ENCODE assay signal across 20 mouse cellular contexts in genomic region chr14:87902416-87902815, GRCm38 (mm10).
DNase-seq lines count a peak whose midpoint lies in the region; ATAC-seq and TF ChIP-seq lines count a peak whose summit lies in the region.
"Had no signal": no experiment of that assay in that cellular context is flagged by ENCODE, and none has a peak within 500 bp of the region (broad histone marks: within the 10 kb centered on the region; RNA-seq: fewer than 3 reads in every experiment).

No protein-coding gene starts in this region.

- no peaks in the 10 kb centered on the region for H3K36me3 ChIP-seq in lung, postnatal 0 days (ENCODE audit: insufficient read depth, low read length)
- H3K36me3 ChIP-seq: embryonic facial prominence, embryonic 15.5 days; heart, embryonic 15.5 days; hindbrain, embryonic 15.5 days; limb, embryonic 15.5 days; midbrain, embryonic 12.5 days; neural tube, embryonic 15.5 days had no signal

- intact Hi-C loops in heart, postnatal 25 days (cut with DNase I): no loop called here

- no peak overlapping the region for H3K9ac ChIP-seq in lung, postnatal 0 days (replicated peaks; ENCODE audit: low read depth)
- H3K9ac ChIP-seq: embryonic facial prominence, embryonic 15.5 days; heart, embryonic 15.5 days; hindbrain, embryonic 15.5 days; limb, embryonic 15.5 days; midbrain, embryonic 12.5 days; neural tube, embryonic 15.5 days had no signal

- H3K4me1 ChIP-seq in lung, postnatal 0 days (ENCODE audit: insufficient read depth, low read depth, low read length): no peaks in the 10 kb centered on the region
- H3K4me1 ChIP-seq: embryonic facial prominence, embryonic 15.5 days; heart, embryonic 15.5 days; hindbrain, embryonic 15.5 days; limb, embryonic 15.5 days; midbrain, embryonic 12.5 days; neural tube, embryonic 15.5 days had no signal

- ATAC-seq in lung, postnatal 0 days: no peak

- no peak for TF ChIP-seq CTCF in lung, postnatal 0 days (IDR thresholded peaks at IDR 0.05)

- WGBS in lung, postnatal 0 days: 70% methylated on average over 7 of the region's 7 CpGs

- H3K9me3 ChIP-seq in lung, postnatal 0 days (ENCODE audit: low read length): no peaks in the 10 kb centered on the region
- H3K9me3 ChIP-seq: embryonic facial prominence, embryonic 15.5 days; heart, embryonic 15.5 days; hindbrain, embryonic 15.5 days; limb, embryonic 15.5 days; midbrain, embryonic 12.5 days; neural tube, embryonic 15.5 days had no signal

- no peak overlapping the region for H3K4me3 ChIP-seq in lung, postnatal 0 days (ENCODE audit: low read depth, low read length)
- H3K4me3 ChIP-seq: embryonic facial prominence, embryonic 15.5 days; heart, adult 2 months; heart, embryonic 15.5 days; hindbrain, embryonic 15.5 days; limb, embryonic 15.5 days; midbrain, embryonic 12.5 days; neural tube, embryonic 15.5 days had no signal

- no peaks in the 10 kb centered on the region for H3K27me3 ChIP-seq in lung, postnatal 0 days (replicated peaks; ENCODE audit: insufficient read depth, low read length)
- H3K27me3 ChIP-seq: embryonic facial prominence, embryonic 15.5 days; heart, embryonic 15.5 days; hindbrain, embryonic 15.5 days; limb, embryonic 15.5 days; midbrain, embryonic 12.5 days; neural tube, embryonic 15.5 days had no signal

- no peak overlapping the region for H3K4me2 ChIP-seq in lung, postnatal 0 days (replicated peaks; ENCODE audit: low read depth, low read length)
- H3K4me2 ChIP-seq: embryonic facial prominence, embryonic 15.5 days; heart, embryonic 15.5 days; hindbrain, embryonic 15.5 days; limb, embryonic 15.5 days; midbrain, embryonic 12.5 days; neural tube, embryonic 15.5 days had no signal

- peak; percentile 1 for DNase-seq in adrenal gland, adult 2 months
- DNase-seq in adrenal gland, adult 8-10 months: no peak
- DNase-seq in heart, adult 18-20 months: peak; percentile 18 to 46
- no peak for DNase-seq in heart, postnatal 25 days (ENCODE audit: low spot score)
- peak; percentile 22 for DNase-seq in lung, postnatal 0 days (ENCODE audit: low spot score)
- no peak for DNase-seq in lung, postnatal 10 days
- peak; percentile 8 for DNase-seq in telencephalon, adult 2 months (ENCODE audit: low read depth, low spot score)
- no peak for DNase-seq in urinary bladder, postnatal 14 days (ENCODE audit: low spot score)
- DNase-seq: cerebellum, adult 11 months; cerebellum, adult 9-11 months; heart, adult 2 months; kidney, adult 2 months; kidney, postnatal 10 days; left cerebral cortex, postnatal 4 days had no signal

- H3K27ac ChIP-seq in lung, postnatal 0 days (ENCODE audit: low read length): no peak overlapping the region
- H3K27ac ChIP-seq: embryonic facial prominence, embryonic 15.5 days; heart, adult 2 months; heart, embryonic 15.5 days; hindbrain, embryonic 15.5 days; limb, embryonic 15.5 days; midbrain, embryonic 12.5 days; neural tube, embryonic 15.5 days had no signal

- TF ChIP-seq EP300 in lung, postnatal 0 days (IDR thresholded peaks at IDR 0.05): no peak

Comparison
In these comparisons a context has a peak if more than half of its experiments do, and no peak if none do; other contexts are left out.
1. DNase-seq: peak in adrenal gland, adult 2 months (single experiment), heart, adult 18-20 months (2 of 2), lung, postnatal 0 days (single experiment) and telencephalon, adult 2 months (single experiment); none in adrenal gland, adult 8-10 months (single experiment), heart, postnatal 25 days (single experiment), lung, postnatal 10 days (single experiment) and urinary bladder, postnatal 14 days (single experiment).